Mouse (Mus musculus): ENCODE measurements around the gene Dapk2. TPM values are rescaled to one million over a fixed set of nuclear protein-coding genes. Genes with fewer than 3 reads are reported as not detected.
A peak's percentile ranks its signal among the peaks of the same experiment; 100 is the strongest.

The Dapk2 gene
- total RNA-seq, 2 experiments from 2014 or later = 0.47 to 0.61 TPM

DNA sequence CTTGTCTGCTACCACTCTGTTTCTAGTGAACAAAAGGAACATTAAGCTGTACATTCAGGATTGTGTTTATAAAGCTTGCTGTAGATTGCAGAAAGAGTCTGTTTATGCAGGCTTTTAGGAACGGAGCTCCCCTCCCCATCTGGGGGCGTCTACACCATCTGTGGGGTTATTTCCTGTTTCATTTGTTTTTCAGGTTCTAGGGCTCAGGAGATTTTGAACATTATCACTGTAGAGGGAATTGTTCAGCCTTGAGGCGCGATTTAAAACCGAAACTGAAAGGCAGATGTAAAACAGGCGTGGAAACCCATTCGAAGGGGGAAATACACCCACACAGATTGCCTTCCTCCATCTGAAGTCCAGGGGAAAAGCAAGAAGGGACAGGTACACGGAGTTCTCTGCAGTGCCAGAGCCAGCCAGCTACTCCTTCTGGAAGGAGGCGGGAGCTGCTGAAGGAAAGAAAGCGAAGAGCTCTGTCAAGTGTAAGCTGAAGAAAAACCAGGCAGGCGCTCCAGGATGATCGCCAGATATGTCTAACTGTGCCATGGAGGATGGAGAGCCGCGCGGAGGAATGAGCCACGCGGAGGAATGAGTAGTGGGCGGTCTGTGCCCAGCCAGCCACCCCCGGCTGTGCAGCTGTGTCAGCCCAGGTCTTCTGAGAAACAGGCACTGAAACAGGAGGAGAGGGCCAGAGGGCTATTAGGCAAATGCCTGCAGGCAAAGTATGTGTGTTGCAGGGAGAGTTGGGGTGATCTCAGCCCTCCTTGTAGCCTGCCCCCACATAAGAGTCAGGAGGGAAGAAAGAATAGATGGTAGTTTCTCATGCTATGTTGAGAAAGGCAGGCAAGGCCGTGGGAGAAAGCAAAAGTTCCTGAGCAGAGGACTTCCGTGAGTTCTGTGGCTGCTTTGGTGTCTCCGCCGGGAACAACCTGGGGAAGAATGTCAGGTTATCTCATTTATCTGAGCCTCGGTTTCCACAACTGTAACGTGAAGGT lies 147.4 kb downstream of the Dapk2 start:
- TF ChIP-seq CTCF (conservative IDR thresholded peaks at IDR 0.05) = no peak
- DNase-seq (ENCODE audit: low spot score in 2 of 2) = peak; percentile 75 to 82
- H3K4me3 ChIP-seq = peak overlapping the region; percentile 60
- H3K27ac ChIP-seq = peak overlapping the region; percentile 94

DNA sequence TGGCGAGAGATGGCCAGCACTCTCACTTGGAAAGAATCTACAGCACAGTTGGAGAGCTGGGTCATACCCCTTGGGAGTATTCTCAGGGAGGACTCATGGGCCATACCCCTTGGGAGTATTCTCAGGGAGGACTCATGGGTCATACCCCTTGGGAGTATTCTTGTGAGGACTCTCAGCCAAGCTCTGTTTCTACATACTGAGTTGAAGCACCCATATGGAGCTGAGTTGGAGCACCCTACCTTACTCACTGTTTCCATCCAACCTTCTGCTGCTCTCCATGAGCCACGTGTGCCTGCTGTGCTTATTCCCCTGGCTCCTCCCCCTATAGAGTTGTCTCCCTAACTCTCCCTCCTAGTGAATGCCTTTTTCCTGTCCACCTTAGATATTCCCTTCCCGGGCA lies 148.4 kb downstream of the Dapk2 start:
- no peak for TF ChIP-seq CTCF (conservative IDR thresholded peaks at IDR 0.05)
- no peak for DNase-seq (ENCODE audit: low spot score in 2 of 2)
- Histone ChIP-seq H3K27ac (peak overlapping the region; percentile 94), H3K4me3 (no peak overlapping the region)

DNA sequence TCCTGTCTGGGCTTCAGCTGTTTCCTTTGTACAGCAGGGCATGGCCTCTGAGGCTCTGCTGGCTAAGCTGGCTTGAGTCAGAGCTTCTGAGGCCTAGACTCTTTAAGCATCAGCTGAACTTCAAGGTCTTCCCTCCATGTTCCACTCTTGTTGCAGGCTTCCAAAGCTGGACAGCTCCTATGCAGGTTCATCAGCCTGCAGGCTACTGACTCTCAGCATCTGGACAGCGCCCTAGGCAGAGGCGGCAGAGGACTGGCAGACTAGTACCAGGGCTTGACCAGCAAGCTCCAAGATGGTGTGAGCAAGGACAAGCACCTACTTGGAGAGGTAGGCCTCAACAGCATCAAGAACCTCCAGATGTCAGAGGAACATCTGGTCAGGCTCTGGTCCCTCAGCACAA lies 149.3 kb downstream of the Dapk2 start:
- no peak for TF ChIP-seq CTCF (conservative IDR thresholded peaks at IDR 0.05)

DNA sequence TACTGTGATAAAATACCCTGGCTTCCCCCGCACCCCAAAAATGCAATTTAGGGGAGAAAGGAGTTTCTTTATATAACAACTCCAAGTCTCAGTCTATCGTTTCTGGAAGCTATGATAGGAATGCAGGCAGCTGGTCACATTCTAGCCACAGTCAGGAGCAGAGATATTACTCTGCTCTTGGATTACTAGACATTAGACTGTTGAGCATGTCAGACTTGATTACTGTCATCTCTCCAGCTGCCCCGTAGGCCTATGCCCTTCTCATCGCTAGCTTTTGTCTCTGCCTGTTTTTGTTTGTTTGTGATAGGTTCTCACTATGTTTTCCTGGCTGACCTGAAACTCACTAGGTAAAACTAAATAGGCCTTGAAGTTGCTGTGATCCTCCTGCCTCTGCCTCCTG lies 150.7 kb downstream of the Dapk2 start:
- no peak for DNase-seq (ENCODE audit: low spot score in 2 of 2)
- TF ChIP-seq CTCF (conservative IDR thresholded peaks at IDR 0.05) = no peak
- no peak overlapping the region for H3K4me3 ChIP-seq
- H3K27ac ChIP-seq = no peak overlapping the region

More for the DNA sequence above, 149.3 kb downstream of the Dapk2 start:
- no peak overlapping the region for H3K4me3 ChIP-seq
- no peak for DNase-seq (ENCODE audit: low spot score in 2 of 2)
- no peak overlapping the region for H3K27ac ChIP-seq

DNA sequence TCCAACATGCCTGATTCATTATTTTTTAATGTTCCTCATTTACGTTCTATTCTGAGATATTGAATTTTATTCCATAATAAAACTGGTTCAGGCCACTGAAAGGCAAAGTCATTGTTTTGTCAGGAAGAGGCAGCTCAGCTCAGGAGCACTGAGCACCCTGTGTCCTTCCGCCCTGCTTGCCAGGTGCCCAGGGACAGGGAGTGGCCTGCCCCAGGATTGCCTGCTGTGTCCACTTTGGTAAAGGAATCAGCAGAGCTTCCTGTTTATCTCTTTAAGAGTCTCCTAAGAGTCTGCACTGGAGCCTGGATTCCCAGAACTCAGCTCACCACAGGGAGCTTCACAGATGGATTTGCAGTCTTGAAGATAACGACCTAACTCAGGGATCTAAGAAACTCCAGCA lies 153.4 kb downstream of the Dapk2 start:
- peak overlapping the region; percentile 33; the same call in 1 of the 2 replicates for H3K27ac ChIP-seq
- TF ChIP-seq CTCF (conservative IDR thresholded peaks at IDR 0.05) = no peak
- no peak overlapping the region for H3K4me3 ChIP-seq
- no peak for DNase-seq (ENCODE audit: low spot score in 2 of 2)

DNA sequence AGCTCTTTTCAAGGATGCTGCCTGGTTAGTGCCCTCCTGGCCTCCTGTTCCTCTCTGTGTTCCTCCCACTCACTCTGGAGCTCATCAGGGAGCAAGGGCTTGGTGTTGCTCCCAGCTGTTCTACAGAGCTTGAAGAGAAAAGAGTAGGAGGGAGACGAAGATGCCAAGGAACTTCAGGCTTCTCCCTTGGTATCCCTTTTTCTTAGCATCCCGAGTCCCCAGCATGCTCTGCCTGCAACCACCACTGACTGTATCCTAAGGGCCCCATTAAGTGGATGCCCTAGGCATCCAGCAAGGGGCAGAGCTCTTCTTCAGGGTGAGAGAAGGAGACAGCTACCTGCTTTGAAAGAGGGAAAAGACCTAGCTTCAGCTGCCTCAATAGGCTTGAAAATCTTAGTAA lies 158.6 kb downstream of the Dapk2 start:
- no peak for TF ChIP-seq CTCF (conservative IDR thresholded peaks at IDR 0.05)
- no peak for DNase-seq (ENCODE audit: low spot score in 2 of 2)
- Histone ChIP-seq H3K4me3 (no peak overlapping the region), H3K27ac (no peak overlapping the region)

Other genes with a start within 250 kb of the Dapk2 start
- gene Trip4, start 249.4 kb upstream of the Dapk2 start, total RNA-seq (2021) = 10 to 100 TPM; 39.0 to 41.2 TPM
- 10 to 100 TPM; 41.6 to 44.0 TPM for gene Csnk1g1, start 249.3 kb upstream of the Dapk2 start, total RNA-seq (2021)
- 100 to 1,000 TPM; 195 to 201 TPM for gene Ppib, start 98.0 kb upstream of the Dapk2 start, total RNA-seq (2021)
- gene Snx22, start 88.5 kb upstream of the Dapk2 start, total RNA-seq (2021) = 1 to 10 TPM; 4.6 to 6.9 TPM
- gene Snx1, start 31.6 kb upstream of the Dapk2 start, total RNA-seq (2021) = 10 to 100 TPM; 85.5 to 86.1 TPM
- gene Ciao2a, start 31.6 kb upstream of the Dapk2 start, total RNA-seq (2021) = 10 to 100 TPM; 25.9 to 26.3 TPM
- gene Herc1, start 192.2 kb downstream of the Dapk2 start, total RNA-seq (2021) = 100 to 1,000 TPM; 108 to 119 TPM